Mouse (Mus musculus) monocyte, adult 2 months (primary cell): Measurements from ENCODE around the gene Gm9736.
"Not testable (repeated sequence)": the region's sequence is repeated elsewhere in the genome, so short reads cannot be mapped to it uniquely, and the experiment has no call there.

Experiments
- DNase-seq, 2 experiments: peaks; one replicate each; pipeline ENCODE4 v3.0.0; 2022; ENCODE audit warnings: low spot score in 2 of 2, low read depth in 1 of 2

Gm9736 gene

DNA sequence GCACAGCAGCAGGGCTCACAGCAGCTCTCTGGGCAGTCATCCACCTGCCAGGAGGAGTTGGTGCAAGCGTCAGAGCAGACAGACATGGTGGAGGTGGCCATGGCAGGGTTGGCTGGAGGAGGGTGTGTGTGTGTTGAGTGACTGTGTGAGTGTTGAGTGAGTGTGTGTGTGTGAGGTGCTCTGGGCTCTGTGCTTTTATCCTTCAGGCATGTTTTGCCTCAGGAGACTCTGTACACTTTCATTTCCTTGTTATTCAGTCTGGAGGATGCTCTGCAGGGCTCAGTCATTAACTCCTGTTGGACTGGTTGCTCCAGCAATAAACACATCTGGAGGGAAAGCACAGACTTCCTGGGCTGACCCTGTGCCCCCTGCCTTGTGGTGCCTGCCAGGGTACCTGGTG, at the start of gene Gm9736:
Gene Gm9736 (minus strand): TSS at position 101 of the 400 bp plus-strand sequence.
- not testable (repeated sequence) for DNase-seq

DNA sequence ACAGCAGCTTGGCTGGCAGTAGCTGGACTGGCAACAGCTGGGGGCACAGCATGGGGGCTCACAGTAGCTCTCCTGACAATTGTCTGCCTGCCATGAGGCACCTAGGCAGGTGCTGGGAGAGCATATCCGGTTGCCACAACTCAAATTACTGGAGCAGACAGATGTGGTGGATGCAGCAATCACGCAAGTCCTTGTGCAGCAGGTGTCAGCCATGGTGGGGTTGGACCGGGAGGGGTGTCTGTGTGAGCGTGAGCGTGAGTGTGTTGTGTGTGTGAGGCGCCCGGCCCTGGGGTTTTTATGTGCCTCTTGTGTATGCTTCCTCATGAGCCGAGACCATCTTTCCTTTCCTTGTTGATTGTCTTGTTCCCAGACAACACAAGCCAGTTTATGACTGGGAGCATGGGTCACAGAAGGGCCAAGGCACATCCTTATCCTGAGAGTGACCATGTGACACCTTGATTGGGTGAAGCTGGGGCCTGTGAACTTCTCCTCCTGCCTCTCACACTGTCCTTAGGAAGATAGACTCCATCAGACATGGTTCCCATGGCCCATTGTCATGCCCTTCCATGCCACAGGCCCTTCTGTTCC, 47.9 kb upstream of the Gm9736 start, which contains the start of gene Gm19668:
Gene Gm19668 (minus strand): TSS at position 213 of the 588 bp plus-strand sequence.
- no peak for DNase-seq

DNA sequence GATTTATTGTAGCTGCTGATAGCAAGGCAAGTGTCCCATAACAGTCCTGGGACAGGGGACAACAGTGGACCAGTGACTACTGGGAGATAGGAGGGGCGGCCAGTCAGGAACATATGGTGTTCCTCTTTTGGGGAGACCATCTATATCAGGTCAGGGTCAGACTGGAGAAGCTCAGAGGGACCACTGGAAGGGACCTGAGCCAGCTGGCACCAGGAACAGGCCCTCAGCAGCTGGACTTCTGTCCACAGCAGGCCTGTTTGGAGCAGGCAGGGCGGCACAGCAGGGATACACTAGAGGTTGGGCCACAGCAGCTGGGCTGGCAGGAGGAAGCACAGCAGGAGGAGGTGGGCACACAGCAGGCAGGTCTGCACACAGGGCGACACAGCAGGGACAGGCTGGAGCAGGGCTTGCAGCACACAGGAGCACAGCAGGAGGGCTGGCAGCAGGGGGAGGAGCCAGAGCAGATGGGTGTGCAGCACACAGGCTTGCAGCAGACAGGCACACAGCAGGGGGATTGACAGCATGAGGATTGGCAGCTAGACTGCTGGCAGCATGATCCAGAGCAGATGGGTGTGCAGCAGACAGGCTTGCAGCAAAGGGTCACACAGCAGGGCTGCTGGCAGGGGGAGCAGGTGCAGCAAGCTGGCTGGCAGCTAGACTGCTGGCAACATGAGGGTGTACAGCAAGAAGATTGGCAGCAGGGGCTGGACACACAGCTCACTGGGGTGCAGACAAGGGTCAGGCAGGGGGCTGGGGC, 47.2 kb upstream of the Gm9736 start:
- not testable (repeated sequence) for DNase-seq

DNA sequence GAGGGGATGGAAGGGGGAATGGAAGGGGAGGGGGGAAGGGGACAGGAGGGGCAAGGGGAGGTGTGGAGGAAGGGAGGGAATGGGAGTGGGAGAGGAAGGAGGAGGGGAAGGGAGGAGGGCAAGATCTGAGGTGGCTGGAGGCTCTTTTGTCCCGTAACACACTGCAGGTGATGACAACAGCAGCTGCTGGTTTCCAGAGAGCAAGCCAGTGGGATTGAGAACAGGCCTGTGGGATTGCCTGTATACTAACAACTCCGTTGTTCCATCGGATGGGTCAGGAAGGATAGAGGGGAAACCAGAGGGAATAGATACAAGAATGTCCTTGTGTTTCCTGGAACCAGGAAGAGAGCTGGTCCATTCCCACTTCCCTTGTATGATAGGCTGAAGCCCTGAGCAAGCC, 46.5 kb upstream of the Gm9736 start:
- DNase-seq = no peak

DNA sequence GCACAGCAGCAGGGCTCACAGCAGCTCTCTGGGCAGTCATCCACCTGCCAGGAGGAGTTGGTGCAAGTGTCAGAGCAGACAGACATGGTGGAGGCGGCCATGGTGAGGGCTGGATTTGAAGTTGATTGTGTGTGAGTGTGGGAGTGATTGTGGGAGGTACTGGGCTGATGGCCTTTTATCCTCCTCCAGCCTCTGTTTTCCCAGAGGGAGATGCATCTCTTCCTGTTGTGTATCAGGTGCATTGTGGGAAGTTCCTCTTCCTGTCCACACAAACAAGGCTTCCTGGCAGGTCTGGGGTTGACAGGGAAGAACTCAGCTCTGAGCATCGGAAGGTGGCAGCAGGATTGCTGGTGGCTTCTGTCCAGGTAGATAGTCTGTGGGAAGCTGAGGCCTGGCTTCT, 43.8 kb upstream of the Gm9736 start, which contains the start of gene Gm9639:
Gene Gm9639 (minus strand): TSS at position 101 of the 400 bp plus-strand sequence.
- no peak for DNase-seq

DNA sequence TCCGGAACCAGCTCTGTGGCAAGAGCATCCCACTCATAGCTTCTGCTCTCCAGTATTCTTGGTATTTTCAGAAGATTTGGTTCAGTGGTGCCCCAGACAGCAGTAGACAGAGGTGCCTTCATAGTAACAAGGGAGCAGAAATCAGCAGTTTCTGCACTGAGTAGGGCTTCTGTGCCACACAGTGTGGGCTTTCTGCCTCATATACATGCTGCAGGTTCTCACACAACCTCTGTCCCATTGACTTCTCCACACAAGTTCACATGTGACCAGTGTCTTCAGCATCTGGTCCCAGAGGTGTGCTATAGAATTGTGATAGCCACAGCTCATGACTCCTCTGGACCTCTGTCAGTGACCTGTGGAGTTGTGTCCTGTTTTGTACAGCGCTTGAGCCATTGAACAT, 37.5 kb upstream of the Gm9736 start:
- DNase-seq = no peak

DNA sequence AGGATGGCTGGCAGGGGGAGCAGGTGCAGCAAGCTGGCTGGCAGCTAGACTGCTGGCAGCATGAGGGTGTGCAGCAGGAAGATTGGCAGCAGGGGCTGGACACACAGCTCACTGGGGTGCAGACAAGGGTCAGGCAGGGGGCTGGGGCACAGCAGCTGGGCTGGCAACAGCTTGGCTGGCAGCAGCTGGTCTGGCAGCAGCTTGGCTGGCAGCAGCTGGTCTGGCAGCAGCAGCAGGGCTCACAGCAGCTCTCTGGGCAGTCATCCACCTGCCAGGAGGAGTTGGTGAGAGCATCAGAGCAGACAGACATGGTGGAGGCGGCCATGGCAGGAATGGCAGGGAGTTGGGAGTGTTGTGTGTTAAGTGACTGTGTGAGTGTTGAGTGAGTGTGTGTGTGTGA, 36.7 kb upstream of the Gm9736 start, which contains the start of gene Gm7137:
Gene Gm7137 (minus strand): TSS at position 325 of the 400 bp plus-strand sequence.
- not testable (repeated sequence) for DNase-seq

DNA sequence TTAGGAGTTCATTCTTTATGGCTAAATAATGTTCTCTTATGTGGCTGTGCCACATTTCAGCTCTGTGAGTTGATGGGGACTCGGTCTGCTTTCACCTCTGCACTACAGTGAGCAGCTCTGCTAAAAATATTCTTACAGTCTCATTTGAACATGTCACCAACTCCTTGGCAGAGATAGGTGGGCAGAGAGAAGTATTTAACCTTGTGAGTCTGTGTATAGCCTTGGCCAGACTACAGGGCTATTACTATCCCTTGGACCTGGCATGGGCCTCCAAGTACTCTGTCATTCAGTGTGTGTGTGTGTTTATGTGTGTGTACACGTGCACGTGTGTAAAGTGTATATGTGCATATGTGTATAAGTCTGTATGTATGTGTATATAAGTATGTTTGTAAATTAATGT, 32.2 kb upstream of the Gm9736 start:
- DNase-seq = not testable (repeated sequence)

DNA sequence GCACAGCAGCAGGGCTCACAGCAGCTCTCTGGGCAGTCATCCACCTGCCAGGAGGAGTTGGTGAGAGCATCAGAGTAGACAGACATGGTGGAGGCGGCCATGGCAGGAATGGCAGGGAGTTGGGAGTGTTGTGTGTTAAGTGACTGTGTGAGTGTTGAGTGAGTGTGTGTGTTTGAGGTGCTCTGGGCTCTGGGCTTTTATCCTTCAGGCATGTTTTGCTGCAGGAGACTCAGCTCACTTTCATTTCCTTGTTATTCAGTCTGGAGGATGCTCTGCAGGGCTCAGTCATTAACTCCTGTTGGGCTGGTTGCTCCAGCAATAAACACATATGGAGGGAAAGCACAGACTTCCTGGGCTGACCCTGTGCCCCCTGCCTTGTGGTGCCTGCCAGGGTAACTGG, 31.3 kb upstream of the Gm9736 start, which contains the start of gene Gm3250:
Gene Gm3250 (minus strand): TSS at position 101 of the 400 bp plus-strand sequence.
- DNase-seq = not testable (repeated sequence)

DNA sequence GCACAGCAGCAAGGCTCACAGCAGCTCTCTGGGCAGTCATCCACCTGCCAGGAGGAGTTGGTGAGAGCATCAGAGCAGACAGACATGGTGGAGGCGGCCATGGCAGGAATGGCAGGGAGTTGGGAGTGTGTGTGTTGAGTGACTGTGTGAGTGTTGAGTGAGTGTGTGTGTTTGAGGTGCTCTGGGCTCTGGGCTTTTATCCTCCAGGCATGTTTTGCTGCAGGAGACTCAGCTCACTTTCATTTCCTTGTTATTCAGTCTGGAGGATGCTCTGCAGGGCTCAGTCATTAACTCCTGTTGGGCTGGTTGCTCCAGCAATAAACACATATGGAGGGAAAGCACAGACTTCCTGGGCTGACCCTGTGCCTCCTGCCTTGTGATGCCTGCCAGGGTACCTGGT, 25.7 kb upstream of the Gm9736 start, which contains the start of gene Gm7138:
Gene Gm7138 (minus strand): TSS at position 101 of the 400 bp plus-strand sequence.
- DNase-seq = not testable (repeated sequence)

DNA sequence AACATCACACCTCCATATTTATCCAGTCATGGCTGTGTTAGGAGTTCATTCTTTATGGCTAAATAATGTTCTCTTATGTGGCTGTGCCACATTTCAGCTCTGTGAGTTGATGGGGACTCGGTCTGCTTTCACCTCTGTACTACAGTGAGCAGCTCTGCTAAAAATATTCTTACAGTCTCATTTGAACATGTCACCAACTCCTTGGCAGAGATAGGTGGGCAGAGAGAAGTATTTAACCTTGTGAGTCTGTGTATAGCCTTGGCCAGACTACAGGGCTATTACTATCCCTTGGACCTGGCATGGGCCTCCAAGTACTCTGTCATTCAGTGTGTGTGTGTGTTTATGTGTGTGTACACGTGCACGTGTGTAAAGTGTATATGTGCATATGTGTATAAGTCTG, 21.0 kb upstream of the Gm9736 start:
- not testable (repeated sequence) for DNase-seq

DNA sequence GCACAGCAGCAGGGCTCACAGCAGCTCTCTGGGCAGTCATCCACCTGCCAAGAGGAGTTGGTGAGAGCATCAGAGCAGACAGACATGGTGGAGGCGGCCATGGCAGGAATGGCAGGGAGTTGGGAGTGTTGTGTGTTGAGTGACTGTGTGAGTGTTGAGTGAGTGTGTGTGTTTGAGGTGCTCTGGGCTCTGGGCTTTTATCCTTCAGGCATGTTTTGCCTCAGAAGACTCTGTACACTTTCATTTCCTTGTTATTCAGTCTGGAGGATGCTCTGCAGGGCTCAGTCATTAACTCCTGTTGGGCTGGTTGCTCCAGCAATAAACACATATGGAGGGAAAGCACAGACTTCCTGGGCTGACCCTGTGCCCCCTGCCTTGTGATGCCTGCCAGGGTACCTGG, 20.1 kb upstream of the Gm9736 start, which contains the start of gene Gm3238:
Gene Gm3238 (minus strand): TSS at position 101 of the 400 bp plus-strand sequence.
- not testable (repeated sequence) for DNase-seq

DNA sequence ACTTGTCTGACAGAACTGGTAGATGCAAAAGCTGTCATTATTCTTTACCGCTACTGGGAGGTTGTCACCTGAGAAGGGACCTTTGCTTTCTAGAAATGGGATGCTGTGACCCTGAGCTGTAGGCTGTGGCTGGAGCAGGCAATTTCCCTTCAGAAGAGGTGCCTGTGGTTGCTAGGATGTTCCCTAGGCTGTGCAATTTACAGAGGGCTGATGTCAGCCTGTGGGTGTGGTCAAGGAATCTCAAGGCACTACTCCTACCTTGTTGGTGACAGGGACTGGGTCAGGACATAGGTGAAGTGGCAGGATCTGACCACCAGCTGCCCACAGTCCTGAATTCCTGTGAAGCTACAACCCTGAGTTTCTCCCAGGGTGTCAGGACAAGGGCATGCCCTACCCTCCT, 18.6 kb upstream of the Gm9736 start:
- DNase-seq = no peak

DNA sequence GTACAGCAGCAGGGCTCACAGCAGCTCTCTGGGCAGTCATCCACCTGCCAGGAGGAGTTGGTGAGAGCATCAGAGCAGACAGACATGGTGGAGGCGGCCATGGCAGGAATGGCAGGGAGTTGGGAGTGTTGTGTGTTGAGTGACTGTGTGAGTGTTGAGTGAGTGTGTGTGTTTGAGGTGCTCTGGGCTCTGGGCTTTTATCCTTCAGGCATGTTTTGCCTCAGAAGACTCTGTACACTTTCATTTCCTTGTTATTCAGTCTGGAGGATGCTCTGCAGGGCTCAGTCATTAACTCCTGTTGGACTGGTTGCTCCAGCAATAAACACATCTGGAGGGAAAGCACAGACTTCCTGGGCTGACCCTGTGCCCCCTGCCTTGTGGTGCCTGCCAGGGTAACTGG, 8.4 kb upstream of the Gm9736 start, which contains the start of gene Gm3233:
Gene Gm3233 (minus strand): TSS at position 101 of the 400 bp plus-strand sequence.
- not testable (repeated sequence) for DNase-seq

DNA sequence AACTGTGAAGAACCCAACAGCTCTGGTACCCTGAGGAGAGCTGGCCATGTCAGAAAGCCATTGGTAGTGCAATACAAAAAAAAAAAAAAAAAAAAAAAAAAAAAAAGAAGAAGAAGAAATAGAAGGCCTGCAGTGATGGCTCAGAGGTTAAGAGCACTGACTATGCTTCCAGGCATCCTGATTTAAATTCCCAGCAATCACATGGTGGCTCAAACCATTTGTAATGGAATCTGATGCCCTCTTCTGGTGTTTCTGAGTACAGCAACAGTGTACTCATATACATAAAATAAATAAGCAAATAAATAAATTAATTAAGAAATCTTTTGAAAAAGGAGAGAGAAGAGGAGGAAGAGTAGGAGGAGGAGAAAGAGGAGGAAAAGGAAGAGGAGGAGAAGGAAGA, 2.3 kb upstream of the Gm9736 start:
- no peak for DNase-seq

DNA sequence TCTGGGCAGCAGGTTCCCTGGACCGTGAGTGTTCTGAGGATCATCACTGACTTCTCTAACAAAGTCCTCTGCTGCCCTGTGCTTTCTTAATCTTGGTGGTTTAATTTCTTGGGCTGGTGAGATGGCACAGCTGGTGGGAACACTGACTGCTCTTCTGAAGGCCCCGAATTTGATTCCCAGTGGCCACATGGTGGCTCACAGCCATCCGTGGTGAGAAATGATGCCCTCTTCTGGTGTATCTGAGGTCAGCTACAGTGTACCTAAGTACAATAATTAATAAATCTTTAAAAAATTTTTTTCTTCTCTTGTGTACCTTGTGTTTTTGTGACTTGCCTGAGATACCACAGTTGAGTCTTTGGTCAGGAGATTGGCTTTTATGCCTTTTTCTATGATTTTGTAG, 1.2 kb upstream of the Gm9736 start:
- DNase-seq = not testable (repeated sequence)

DNA sequence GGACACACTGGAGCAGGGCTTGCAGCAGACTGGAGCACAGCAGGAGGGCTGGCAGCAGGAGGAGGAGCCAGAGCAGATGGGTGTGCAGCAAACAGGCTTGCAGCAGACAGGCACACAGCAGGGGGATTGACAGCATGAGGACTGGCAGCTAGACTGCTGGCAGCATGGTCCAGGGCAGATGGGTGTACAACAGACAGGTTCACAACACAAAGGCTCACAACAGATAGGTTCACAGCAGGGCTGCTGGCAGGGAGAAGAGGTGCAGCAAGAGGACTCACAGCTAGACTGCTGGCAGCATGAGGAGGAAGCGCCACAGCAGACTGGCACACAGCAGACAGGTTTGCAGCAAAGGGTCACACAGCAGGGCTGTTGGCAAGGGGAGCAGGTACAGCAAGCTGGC, 468 bp downstream of the Gm9736 start:
- not testable (repeated sequence) for DNase-seq

DNA sequence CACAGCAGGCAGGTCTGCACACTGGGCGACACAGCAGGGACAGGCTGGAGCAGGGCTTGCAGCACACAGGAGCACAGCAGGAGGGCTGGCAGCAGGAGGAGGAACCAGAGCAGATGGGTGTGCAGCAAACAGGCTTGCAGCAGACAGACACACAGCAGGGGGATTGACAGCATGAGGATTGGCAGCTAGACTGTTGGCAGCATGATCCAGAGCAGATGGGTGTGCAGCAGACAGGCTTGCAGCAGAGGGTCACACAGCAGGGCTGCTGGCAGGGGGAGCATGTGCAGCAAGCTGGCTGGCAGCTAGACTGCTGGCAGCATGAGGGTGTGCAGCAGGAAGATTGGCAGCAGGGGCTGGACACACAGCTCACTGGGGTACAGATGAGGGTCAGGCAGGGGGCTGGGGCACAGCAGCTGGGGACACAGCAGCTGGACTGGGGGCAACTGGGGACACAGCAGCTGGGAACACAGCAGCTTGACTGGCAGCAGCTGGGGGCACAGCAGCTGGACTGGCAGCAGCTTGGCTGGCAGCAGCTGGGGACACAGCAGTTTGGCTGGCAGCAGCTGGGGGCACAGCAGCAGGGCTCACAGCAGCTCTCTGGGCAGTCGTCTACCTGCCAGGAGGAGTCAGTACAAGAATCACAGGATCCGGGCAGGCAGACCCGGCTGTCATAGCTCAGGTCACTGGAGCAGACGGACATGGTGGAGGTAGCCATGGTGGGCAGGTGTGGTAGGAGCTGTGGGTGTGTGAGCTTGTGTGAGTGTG, 9.0 kb downstream of the Gm9736 start, which contains the start of gene Gm18596:
Gene Gm18596 (minus strand): TSS at position 715 of the 765 bp plus-strand sequence.
- not testable (repeated sequence) for DNase-seq

DNA sequence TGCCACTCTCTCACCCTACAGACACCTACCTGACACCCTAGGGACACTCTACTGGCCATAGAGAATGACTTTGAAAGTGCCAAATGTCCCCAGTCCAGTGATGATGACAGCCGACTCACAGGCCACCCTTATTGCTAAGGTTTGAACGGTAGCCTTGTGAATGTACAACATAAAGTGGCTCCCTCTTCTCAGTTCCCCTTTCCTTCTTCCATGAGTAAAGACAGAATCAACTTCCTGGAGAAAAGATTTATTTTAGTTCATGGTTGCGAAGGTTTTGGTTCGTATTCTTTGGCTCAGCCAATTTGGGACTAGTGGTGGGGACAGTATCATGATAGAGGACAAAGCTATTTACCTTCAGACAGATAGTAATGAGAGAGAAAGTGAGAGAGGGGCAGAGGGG, 12.2 kb downstream of the Gm9736 start:
- no peak for DNase-seq

DNA sequence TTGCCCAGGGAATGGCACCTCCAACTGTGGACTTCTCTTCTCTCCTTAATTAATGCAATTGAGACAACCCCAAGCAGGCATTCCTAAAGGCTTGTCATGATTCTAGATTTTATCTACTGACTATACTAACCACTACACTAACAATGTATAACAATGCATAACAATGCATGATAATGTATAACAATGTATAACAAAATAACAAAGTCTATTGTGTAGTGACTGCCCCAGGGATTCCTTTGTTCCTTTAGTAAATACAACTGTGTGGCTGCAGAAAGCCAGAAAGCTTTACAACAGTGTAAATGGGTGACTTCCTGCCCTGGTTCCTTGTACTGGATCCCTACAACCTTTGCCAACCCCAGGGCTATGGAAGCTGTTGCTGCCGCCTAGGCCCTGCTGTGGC, 15.2 kb downstream of the Gm9736 start:
- no peak for DNase-seq

DNA sequence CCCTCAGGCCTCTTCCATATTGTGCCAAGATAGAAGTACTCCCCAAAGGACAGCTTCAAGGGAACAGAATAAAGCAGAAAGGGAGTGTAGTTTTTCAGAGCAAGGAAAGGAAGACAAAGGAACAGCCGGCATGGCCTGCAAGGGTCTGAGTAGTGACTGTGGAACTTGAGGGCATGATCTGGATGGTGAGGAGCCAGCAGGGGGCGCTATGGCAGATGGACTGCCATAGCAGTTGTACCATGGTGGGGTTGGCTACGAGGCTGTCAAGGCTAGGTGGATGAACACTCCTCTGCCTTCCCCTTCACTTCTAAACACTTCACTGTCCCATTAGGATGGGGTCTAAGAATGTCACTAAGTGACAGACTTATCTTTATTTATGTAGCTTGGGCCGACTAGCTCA, 21.9 kb downstream of the Gm9736 start:
- DNase-seq = no peak
